Mouse (Mus musculus) testis, adult 2 months (tissue): ENCODE results near the gene Gsk3b. TPM values are rescaled to one million over a fixed set of nuclear protein-coding genes. Genes with fewer than 3 reads are reported as not detected.

Source experiments
- H3K27ac ChIP-seq: fragments of 200-500 bp; 2 replicates; pipeline ENCODE4 v1.5.1; 2012; ENCODE audit warnings: low read depth, low read length; ENCODE audit not compliant: control insufficient read depth, insufficient read depth
- H3K27me3 ChIP-seq: fragments of 200-500 bp; 2 replicates; pipeline ENCODE4 v1.6.1; 2012; ENCODE audit warnings: mild to moderate bottlenecking, low read length, moderate library complexity; ENCODE audit not compliant: control insufficient read depth, insufficient read depth
- H3K36me3 ChIP-seq: fragments of 200-500 bp; 2 replicates; pipeline ENCODE4 v1.6.1; 2012; ENCODE audit warnings: mild to moderate bottlenecking, low read length; ENCODE audit not compliant: control insufficient read depth, insufficient read depth
- H3K4me1 ChIP-seq: fragments of 200-500 bp; 2 replicates; pipeline ENCODE4 v1.6.1; 2012; ENCODE audit warnings: low read length; ENCODE audit not compliant: control insufficient read depth, insufficient read depth
- H3K4me3 ChIP-seq: fragments of 200-500 bp; 2 replicates; pipeline ENCODE4 v1.5.1; 2012; ENCODE audit warnings: low read depth, mild to moderate bottlenecking, low read length, moderate library complexity, mixed read lengths; ENCODE audit not compliant: control insufficient read depth
- CTCF ChIP-seq: fragments of 200-500 bp; IDR thresholded peaks from 2 replicates; pipeline ENCODE4 v1.5.1; 2012; ENCODE audit warnings: low read depth, mild to moderate bottlenecking, inconsistent platforms, low read length, moderate library complexity; ENCODE audit not compliant: control insufficient read depth, insufficient read depth, insufficient replicate concordance
- POLR2A ChIP-seq: fragments of 200-500 bp; IDR thresholded peaks from 2 replicates; pipeline ENCODE4 v1.6.1; 2012; ENCODE audit warnings: low read depth, mild to moderate bottlenecking, inconsistent platforms, low read length, moderate library complexity; ENCODE audit not compliant: control insufficient read depth
- polyA plus RNA-seq: library from polyadenylated mRNA; depleted of rRNA; stranded (reverse); fragments of >200 nt; gene quantifications from 2 replicates; pipeline ENCODE4 v1.2.3, GENCODE M21; 2012

Gsk3b gene
- polyA plus RNA-seq, 1 experiment: 129 TPM

- H3K4me3 ChIP-seq: no peak overlapping the region
- TF ChIP-seq POLR2A: no peak
- no peak for TF ChIP-seq CTCF
- H3K27ac ChIP-seq: no peak overlapping the region
- no peaks in the 10 kb centered on the region; the same call in 1 of the 2 replicates for H3K4me1 ChIP-seq
- no peaks in the 10 kb centered on the region for H3K27me3 ChIP-seq
- H3K36me3 ChIP-seq: no peaks in the 10 kb centered on the region
These were observed 73.2 kb downstream of the Gsk3b start for GRCm38 (mm10) chr16:38162019-38162418.

- H3K27me3 ChIP-seq: no peaks in the 10 kb centered on the region
- no peak overlapping the region for H3K27ac ChIP-seq
- no peak overlapping the region for H3K4me3 ChIP-seq
- no peaks in the 10 kb centered on the region for H3K36me3 ChIP-seq
- TF ChIP-seq CTCF (no peak), POLR2A (no peak)
- H3K4me1 ChIP-seq: no peaks in the 10 kb centered on the region; the same call in 1 of the 2 replicates
These were observed 76.2 kb downstream of the Gsk3b start for GRCm38 (mm10) chr16:38164811-38165591.

GRCm38 (mm10) chr16:38168971-38169370 is 80.2 kb downstream of the Gsk3b start:
- Histone ChIP-seq H3K36me3 (no peaks in the 10 kb centered on the region), H3K27ac (no peak overlapping the region), H3K4me1 (no peaks in the 10 kb centered on the region), H3K4me3 (no peak overlapping the region), H3K27me3 (no peaks in the 10 kb centered on the region)
- no peak for TF ChIP-seq CTCF
- TF ChIP-seq POLR2A: no peak

- no peaks in the 10 kb centered on the region for H3K36me3 ChIP-seq
- H3K27ac ChIP-seq: no peak overlapping the region
- no peak overlapping the region for H3K4me3 ChIP-seq
- TF ChIP-seq POLR2A (no peak), CTCF (no peak)
- no peaks in the 10 kb centered on the region for H3K27me3 ChIP-seq
- H3K4me1 ChIP-seq: no peaks in the 10 kb centered on the region; the same call in 1 of the 2 replicates
These were observed 90.3 kb downstream of the Gsk3b start for GRCm38 (mm10) chr16:38179150-38179549.

- Histone ChIP-seq H3K4me3 (no peak overlapping the region), H3K36me3 (no peaks in the 10 kb centered on the region), H3K4me1 (no peaks in the 10 kb centered on the region; the same call in 1 of the 2 replicates), H3K27ac (no peak overlapping the region), H3K27me3 (no peaks in the 10 kb centered on the region)
- TF ChIP-seq POLR2A (no peak), CTCF (no peak)
These were observed 92.6 kb downstream of the Gsk3b start for GRCm38 (mm10) chr16:38181421-38181820.

- Histone ChIP-seq H3K27me3 (no peaks in the 10 kb centered on the region), H3K4me1 (no peaks in the 10 kb centered on the region; the same call in 1 of the 2 replicates), H3K36me3 (no peaks in the 10 kb centered on the region; the same call in 1 of the 2 replicates), H3K27ac (no peak overlapping the region), H3K4me3 (no peak overlapping the region)
- TF ChIP-seq POLR2A: no peak
- TF ChIP-seq CTCF: no peak
These were observed 96.0 kb downstream of the Gsk3b start for GRCm38 (mm10) chr16:38184657-38185269.

GRCm38 (mm10) chr16:38189952-38190351 is 101.2 kb downstream of the Gsk3b start:
- H3K4me3 ChIP-seq: no peak overlapping the region
- H3K36me3 ChIP-seq: no peaks in the 10 kb centered on the region; the same call in 1 of the 2 replicates
- H3K27me3 ChIP-seq: no peaks in the 10 kb centered on the region
- H3K4me1 ChIP-seq: no peaks in the 10 kb centered on the region
- H3K27ac ChIP-seq: no peak overlapping the region
- TF ChIP-seq POLR2A (no peak), CTCF (no peak)

GRCm38 (mm10) chr16:38190531-38190930 is 101.7 kb downstream of the Gsk3b start:
- no peak overlapping the region for H3K27ac ChIP-seq
- no peaks in the 10 kb centered on the region; the same call in 1 of the 2 replicates for H3K36me3 ChIP-seq
- no peaks in the 10 kb centered on the region for H3K4me1 ChIP-seq
- no peaks in the 10 kb centered on the region for H3K27me3 ChIP-seq
- no peak overlapping the region for H3K4me3 ChIP-seq
- no peak for TF ChIP-seq POLR2A
- no peak for TF ChIP-seq CTCF
